Mouse (Mus musculus) ES-E14 (cell line): ENCODE measurements around the gene Aldh6a1. TPM values are rescaled to one million over a fixed set of nuclear protein-coding genes. Genes with fewer than 3 reads are reported as not detected.

Experiments
- DNase-seq: peaks from one replicate; pipeline ENCODE4 v3.0.0-alpha.2; 2013; ENCODE audit warnings: low read depth, low spot score
- H3K27ac ChIP-seq: 2 replicates; pipeline ENCODE4 v1.5.1; 2012; ENCODE audit warnings: low read depth, mild to moderate bottlenecking, low read length, moderate library complexity, mixed read lengths; ENCODE audit not compliant: poor library complexity, insufficient read depth, severe bottlenecking
- H3K36me3 ChIP-seq: 2 replicates; pipeline ENCODE4 v1.6.1; 2012; ENCODE audit warnings: mild to moderate bottlenecking, low read length, moderate library complexity, mixed read lengths; ENCODE audit not compliant: control insufficient read depth, poor library complexity, insufficient read depth, severe bottlenecking
- H3K4me1 ChIP-seq, 2 experiments: fragments of 150-350 bp in 1 of 2; sonication (generic) in 1 of 2; 2 replicates each; pipeline ENCODE4 v1.6.1; 2012; ENCODE audit warnings: low read length in 2 of 2, mild to moderate bottlenecking in 1 of 2, mixed read lengths in 1 of 2; ENCODE audit not compliant: control insufficient read depth in 2 of 2, insufficient read depth in 2 of 2, poor library complexity in 1 of 2
- H3K4me3 ChIP-seq, 2 experiments: fragments of 150-350 bp in 1 of 2; sonication (generic) in 1 of 2; 2 replicates each; pipeline ENCODE4 v1.5.1; 2012; ENCODE audit warnings: low read length in 2 of 2, low read depth in 1 of 2, mild to moderate bottlenecking in 1 of 2, mixed read lengths in 1 of 2; ENCODE audit not compliant: insufficient read depth in 1 of 2, poor library complexity in 1 of 2, severe bottlenecking in 1 of 2
- H3K9ac ChIP-seq: 2 replicates; pipeline ENCODE4 v1.6.1; 2012; ENCODE audit warnings: low read depth, mild to moderate bottlenecking, low read length, mixed read lengths; ENCODE audit not compliant: poor library complexity, insufficient read depth, severe bottlenecking
- H3K9me3 ChIP-seq: fragments of 150-350 bp; sonication (generic); 2 replicates; pipeline ENCODE4 v1.6.1; 2012; ENCODE audit warnings: low read depth, mild to moderate bottlenecking, low read length; ENCODE audit not compliant: control insufficient read depth, insufficient read depth
- CHD2 ChIP-seq: IDR thresholded peaks from 2 replicates; pipeline ENCODE4 v1.6.1; 2014; ENCODE audit warnings: mild to moderate bottlenecking, low read depth, low read length, inconsistent platforms
- HCFC1 ChIP-seq: IDR thresholded peaks from 2 replicates; pipeline ENCODE4 v1.6.1; 2012; ENCODE audit warnings: low read length, inconsistent platforms, borderline replicate concordance; ENCODE audit not compliant: insufficient read depth
- MAFK ChIP-seq: IDR thresholded peaks from 2 replicates; pipeline ENCODE4 v1.6.1; 2014; ENCODE audit warnings: mild to moderate bottlenecking, low read depth, low read length, inconsistent platforms; ENCODE audit not compliant: insufficient read depth
- ZC3H11A ChIP-seq: IDR thresholded peaks from 2 replicates; pipeline ENCODE4 v1.6.1; 2012; ENCODE audit warnings: low read depth, mild to moderate bottlenecking, inconsistent platforms, low read length, borderline replicate concordance
- ZNF384 ChIP-seq: IDR thresholded peaks from 2 replicates; pipeline ENCODE4 v1.6.1; 2012; ENCODE audit warnings: low read depth, low read length, inconsistent platforms
- in situ Hi-C, 2 experiments: fragments of 600-800 bp; cut with MboI; formaldehyde crosslinking; loops; one replicate each; pipeline ENCODE4 v1.15.1; 2025; ENCODE audit warnings: low sequenced_read_pairs in 2 of 2, inconsistent platforms in 1 of 2; ENCODE audit not compliant: unreplicated experiment in 2 of 2
- total RNA-seq: library from RNA; depleted of rRNA; stranded (reverse); fragments of 300-350 nt; gene quantifications from 2 replicates; pipeline ENCODE4 v1.2.3, GENCODE M21; 2012

Gene Aldh6a1
- total RNA-seq, 1 experiment: 11.9 TPM

GRCm38 (mm10) chr12:84400653-84401052, 50.2 kb downstream of the Aldh6a1 start:
- no peak for DNase-seq
- in situ Hi-C loops: no loop called here

GRCm38 (mm10) chr12:84400068-84400467, 50.7 kb downstream of the Aldh6a1 start:
- Histone ChIP-seq H3K36me3 (no peaks in the 10 kb centered on the region), H3K4me1 (peaks cover 0 to 2% of the 10 kb centered on the region in 2 experiments; a peak in 1 of 4 replicates), H3K9me3 (no peaks in the 10 kb centered on the region), H3K4me3 (no peak overlapping the region), H3K27ac (no peak overlapping the region), H3K9ac (no peak overlapping the region)
- no peak for DNase-seq
- no peak for TF ChIP-seq ZNF384
- TF ChIP-seq ZC3H11A: no peak
- no peak for TF ChIP-seq CHD2
- no peak for TF ChIP-seq HCFC1
- no peak for TF ChIP-seq MAFK
- in situ Hi-C loops: no loop called here

More at GRCm38 (mm10) chr12:84400653-84401052, 50.2 kb downstream of the Aldh6a1 start:
- Histone ChIP-seq H3K9ac (no peak overlapping the region), H3K9me3 (no peaks in the 10 kb centered on the region), H3K27ac (no peak overlapping the region), H3K4me1 (peaks cover 0 to under 1% of the 10 kb centered on the region in 2 experiments; a peak in 1 of 4 replicates), H3K4me3 (no peak overlapping the region), H3K36me3 (no peaks in the 10 kb centered on the region)
- no peak for TF ChIP-seq ZNF384
- TF ChIP-seq ZC3H11A: no peak
- TF ChIP-seq MAFK: no peak
- TF ChIP-seq HCFC1: no peak
- TF ChIP-seq CHD2: no peak

GRCm38 (mm10) chr12:84399663-84400062, 51.1 kb downstream of the Aldh6a1 start:
- in situ Hi-C loops: no loop called here
- DNase-seq: no peak
- Histone ChIP-seq H3K9ac (no peak overlapping the region), H3K4me1 (peaks cover 0 to 2% of the 10 kb centered on the region in 2 experiments; a peak in 1 of 4 replicates), H3K4me3 (no peak overlapping the region), H3K9me3 (no peaks in the 10 kb centered on the region), H3K36me3 (no peaks in the 10 kb centered on the region), H3K27ac (no peak overlapping the region)
- no peak for TF ChIP-seq HCFC1
- TF ChIP-seq CHD2: no peak
- TF ChIP-seq ZNF384: no peak
- no peak for TF ChIP-seq MAFK
- no peak for TF ChIP-seq ZC3H11A

GRCm38 (mm10) chr12:84399135-84399534, 51.7 kb downstream of the Aldh6a1 start:
- Histone ChIP-seq H3K9me3 (no peaks in the 10 kb centered on the region), H3K36me3 (no peaks in the 10 kb centered on the region), H3K4me1 (peaks cover 0 to 2% of the 10 kb centered on the region in 2 experiments; a peak in 1 of 4 replicates), H3K4me3 (no peak overlapping the region; a peak in 1 of 4 replicates), H3K9ac (no peak overlapping the region), H3K27ac (no peak overlapping the region)
- no peak for DNase-seq
- in situ Hi-C loops: no loop called here
- no peak for TF ChIP-seq ZNF384
- no peak for TF ChIP-seq MAFK
- TF ChIP-seq HCFC1: no peak

GRCm38 (mm10) chr12:84398629-84399028, 52.2 kb downstream of the Aldh6a1 start:
- in situ Hi-C loops: no loop called here
- Histone ChIP-seq H3K4me3 (no peak overlapping the region), H3K4me1 (peaks cover 0 to 2% of the 10 kb centered on the region in 2 experiments; a peak in 1 of 4 replicates), H3K36me3 (no peaks in the 10 kb centered on the region), H3K9ac (no peak overlapping the region), H3K27ac (no peak overlapping the region), H3K9me3 (no peaks in the 10 kb centered on the region)
- TF ChIP-seq CHD2: no peak
- no peak for TF ChIP-seq ZNF384
- TF ChIP-seq MAFK: no peak
- TF ChIP-seq ZC3H11A: no peak
- no peak for TF ChIP-seq HCFC1
- no peak for DNase-seq
